Mouse (Mus musculus) kidney, embryonic 15.5 days (tissue): ENCODE data around the gene Arhgap35. TPM values are rescaled to one million over a fixed set of nuclear protein-coding genes. Genes with fewer than 3 reads are reported as not detected.
"Not testable (repeated sequence)": the region's sequence is repeated elsewhere in the genome, so short reads cannot be mapped to it uniquely, and the experiment has no call there.

Experiments used
- ATAC-seq: fragments of 200-750 bp; cut with Nextera tagmentation; replicated peaks from 2 replicates; pipeline ENCODE4 v1.8.0; 2017; ENCODE audit warnings: moderate TSS enrichment; ENCODE audit not compliant: low FRiP score
- H3K27ac ChIP-seq: fragments of 300-500 bp; sonication (generic); 2 replicates; pipeline ENCODE4 v1.5.1; 2015; ENCODE audit warnings: mild to moderate bottlenecking, inconsistent platforms
- H3K27me3 ChIP-seq: fragments of 300-500 bp; sonication (generic); 2 replicates; pipeline ENCODE4 v1.6.1; 2015; ENCODE audit warnings: inconsistent platforms
- H3K36me3 ChIP-seq: fragments of 300-500 bp; sonication (generic); 2 replicates; pipeline ENCODE4 v1.6.1; 2015; ENCODE audit warnings: inconsistent platforms
- H3K4me1 ChIP-seq: fragments of 300-500 bp; sonication (generic); 2 replicates; pipeline ENCODE4 v1.6.1; 2015; ENCODE audit warnings: inconsistent platforms
- H3K4me2 ChIP-seq: fragments of 300-500 bp; sonication (generic); 2 replicates; pipeline ENCODE4 v1.6.1; 2015; ENCODE audit warnings: moderate library complexity, mild to moderate bottlenecking, inconsistent platforms
- H3K4me3 ChIP-seq: fragments of 300-500 bp; sonication (generic); replicated peaks from 2 replicates; pipeline ENCODE4 v1.5.1; 2015; ENCODE audit warnings: mild to moderate bottlenecking, inconsistent platforms
- H3K9ac ChIP-seq: fragments of 300-500 bp; sonication (generic); 2 replicates; pipeline ENCODE4 v1.6.1; 2015; ENCODE audit warnings: mild to moderate bottlenecking, inconsistent platforms
- H3K9me3 ChIP-seq: fragments of 300-500 bp; sonication (generic); replicated peaks from 2 replicates; pipeline ENCODE4 v1.6.1; 2016; ENCODE audit warnings: inconsistent platforms
- WGBS: fragments of 180-500 bp; shearing (Covaris S2); methylation state at CpG from one replicate; pipeline ENCODE4 v1.1.7; 2015; ENCODE audit warnings: mixed read lengths; 5-methylcytosine and 5-hydroxymethylcytosine counted together
- polyA plus RNA-seq: library from polyadenylated mRNA; unstranded; fragments of >200 nt; fragmentation: Nextera tagmentation; extraction: Ambion mirVana; gene quantifications from 2 replicates; pipeline ENCODE4 v1.2.1, GENCODE M21; 2015

Arhgap35 gene
- polyA plus RNA-seq, 1 experiment from 2014 or later = 18.2 TPM

GRCm38 (mm10) chr7:16621066-16621622 is 6.4 kb upstream of the Arhgap35 start:
- H3K4me3 ChIP-seq = no peak overlapping the region
- H3K4me1 ChIP-seq = peaks cover 26% of the 10 kb centered on the region
- WGBS = 54% methylated on average over 8 of the region's 8 CpGs
- H3K27me3 ChIP-seq = no peaks in the 10 kb centered on the region
- no peaks in the 10 kb centered on the region for H3K9me3 ChIP-seq
- H3K4me2 ChIP-seq = no peak overlapping the region
- no peak overlapping the region for H3K9ac ChIP-seq
- H3K36me3 ChIP-seq = no peaks in the 10 kb centered on the region
- no peak for ATAC-seq
- H3K27ac ChIP-seq = no peak overlapping the region

DNA sequence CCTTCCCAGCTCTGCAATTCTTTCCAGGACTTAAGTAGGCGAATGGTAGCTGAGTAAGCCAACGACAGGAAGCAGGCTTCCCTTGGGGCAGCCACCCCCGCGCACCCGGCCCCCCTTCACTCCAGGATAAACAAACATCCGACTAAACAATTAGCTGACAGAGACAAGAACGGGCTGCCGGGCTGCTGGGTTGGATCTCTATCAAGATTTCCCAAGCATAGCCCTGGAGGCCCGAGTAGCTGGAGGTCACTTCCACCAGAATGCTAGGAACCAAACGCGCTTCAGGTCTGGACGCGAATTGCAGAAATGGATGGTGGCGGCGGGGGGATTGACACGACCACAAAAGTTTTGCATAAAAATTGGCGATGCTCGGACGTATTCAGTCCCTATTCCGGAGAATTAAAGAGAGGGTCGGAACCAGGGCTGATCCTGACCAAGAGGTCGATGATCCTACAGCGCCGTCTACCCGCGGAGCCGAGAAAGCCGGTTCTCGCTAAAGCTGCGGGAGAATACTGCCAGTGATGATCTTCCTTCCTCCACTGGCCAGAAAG is 3.9 kb upstream of the Arhgap35 start:
- ATAC-seq = no peak
- H3K27ac ChIP-seq = peak overlapping the region; percentile 79
- peak overlapping the region; percentile 60 for H3K4me2 ChIP-seq
- H3K36me3 ChIP-seq = no peaks in the 10 kb centered on the region
- WGBS = 2% methylated on average over 30 of the region's 30 CpGs
- H3K27me3 ChIP-seq = no peaks in the 10 kb centered on the region
- no peaks in the 10 kb centered on the region for H3K9me3 ChIP-seq
- H3K4me1 ChIP-seq = peaks cover 33% of the 10 kb centered on the region
- peak overlapping the region; percentile 33 for H3K4me3 ChIP-seq
- H3K9ac ChIP-seq = no peak overlapping the region

- WGBS = 18% methylated on average over 2 of the region's 2 CpGs
- Histone ChIP-seq H3K36me3 (no peaks in the 10 kb centered on the region), H3K27me3 (no peaks in the 10 kb centered on the region), H3K27ac (no peak overlapping the region), H3K4me3 (no peak overlapping the region), H3K4me2 (no peak overlapping the region), H3K4me1 (peaks cover 50% of the 10 kb centered on the region), H3K9me3 (no peaks in the 10 kb centered on the region), H3K9ac (no peak overlapping the region)
- no peak for ATAC-seq
Observed at GRCm38 (mm10) chr7:16617045-16617444, 2.3 kb upstream of the Arhgap35 start.

GRCm38 (mm10) chr7:16614171-16614887 is 464 bp downstream of the Arhgap35 start:
- no peaks in the 10 kb centered on the region for H3K27me3 ChIP-seq
- H3K4me1 ChIP-seq = peaks cover 69% of the 10 kb centered on the region
- no peaks in the 10 kb centered on the region for H3K36me3 ChIP-seq
- WGBS = under 1% methylated on average over 49 of the region's 101 CpGs
- H3K27ac ChIP-seq = peak overlapping the region; percentile 100
- ATAC-seq = peak; percentile 42
- peak overlapping the region; percentile 74 for H3K4me2 ChIP-seq
- peak overlapping the region; percentile 98 for H3K9ac ChIP-seq
- peak overlapping the region; percentile 95 for H3K4me3 ChIP-seq
- no peaks in the 10 kb centered on the region for H3K9me3 ChIP-seq

DNA sequence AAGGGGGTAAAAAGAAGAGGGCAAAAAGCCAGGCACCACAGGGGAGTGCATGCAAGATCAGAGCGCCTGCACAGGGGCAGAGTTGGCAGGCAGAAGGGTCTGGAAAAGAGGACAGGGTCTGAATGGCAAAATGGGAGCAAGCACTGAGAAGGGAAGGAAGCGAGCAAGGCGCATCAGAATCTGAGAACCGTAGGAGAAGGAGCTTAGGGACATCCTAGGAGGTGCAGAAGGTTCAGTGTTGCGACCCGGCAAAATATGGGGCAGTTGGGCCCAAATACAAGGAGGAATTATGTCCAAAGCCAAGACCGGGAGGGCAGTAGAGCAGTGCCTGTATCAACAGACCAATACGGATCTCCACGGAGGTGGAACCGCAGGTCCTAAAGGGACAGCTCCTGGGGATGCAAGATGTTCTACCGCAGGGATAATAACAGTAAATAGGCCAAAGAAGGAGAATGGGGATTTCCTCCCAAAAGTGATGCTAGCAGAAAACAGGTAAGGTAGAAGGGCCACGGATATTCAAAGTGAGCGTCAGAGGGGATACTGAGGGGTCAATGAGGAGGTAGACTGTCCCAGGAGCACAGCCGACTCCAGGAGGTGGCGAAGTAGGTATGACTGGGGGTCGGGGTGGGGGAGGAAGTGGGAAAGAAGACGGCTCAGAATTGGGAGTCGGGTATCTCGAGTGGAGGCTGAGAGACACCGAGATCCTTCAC is 1.2 kb downstream of the Arhgap35 start:
- Histone ChIP-seq H3K27ac (peak overlapping the region; percentile 100), H3K9ac (peak overlapping the region; percentile 98), H3K36me3 (no peaks in the 10 kb centered on the region), H3K27me3 (no peaks in the 10 kb centered on the region), H3K4me2 (peak overlapping the region; percentile 74), H3K4me1 (peaks cover 63% of the 10 kb centered on the region), H3K9me3 (no peaks in the 10 kb centered on the region), H3K4me3 (peak overlapping the region; percentile 95)
- under 1% methylated on average over 20 of the region's 20 CpGs for WGBS
- ATAC-seq = no peak

- H3K4me3 ChIP-seq = no peak overlapping the region
- no peak for ATAC-seq
- no peaks in the 10 kb centered on the region for H3K27me3 ChIP-seq
- no peak overlapping the region for H3K27ac ChIP-seq
- peaks cover 43% of the 10 kb centered on the region for H3K4me1 ChIP-seq
- no peak overlapping the region for H3K9ac ChIP-seq
- no peak overlapping the region for H3K4me2 ChIP-seq
- peaks cover 8% of the 10 kb centered on the region; the same call in 1 of the 2 replicates for H3K36me3 ChIP-seq
- WGBS = 76% methylated on average over 2 of the region's 2 CpGs
- no peaks in the 10 kb centered on the region for H3K9me3 ChIP-seq
Observed at GRCm38 (mm10) chr7:16610345-16610744, 4.4 kb downstream of the Arhgap35 start.

DNA sequence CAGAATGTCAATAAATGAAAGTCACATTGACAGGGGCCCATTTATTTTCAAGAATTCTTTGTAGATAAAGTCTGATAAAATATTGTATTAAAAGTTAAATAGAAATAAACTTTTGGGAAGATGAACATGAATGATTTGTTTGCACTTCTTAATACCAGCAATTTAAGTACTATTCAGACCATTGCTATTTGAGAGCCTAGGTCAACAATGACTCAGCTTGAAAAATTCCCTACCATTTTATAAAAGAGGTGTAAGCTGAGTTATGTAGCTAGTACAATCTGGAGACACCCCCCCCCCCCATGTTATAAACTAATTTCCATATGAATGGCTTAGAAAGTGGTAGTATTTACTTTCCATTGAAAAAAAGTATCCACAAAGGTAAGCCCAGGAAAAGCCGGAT is 5.8 kb downstream of the Arhgap35 start:
- H3K27me3 ChIP-seq = no peaks in the 10 kb centered on the region
- no peak overlapping the region for H3K9ac ChIP-seq
- peaks cover 43% of the 10 kb centered on the region for H3K4me1 ChIP-seq
- no peaks in the 10 kb centered on the region for H3K9me3 ChIP-seq
- no peak for ATAC-seq
- H3K4me2 ChIP-seq = no peak overlapping the region
- H3K27ac ChIP-seq = no peak overlapping the region
- 85% methylated on average over 1 of the region's 1 CpGs for WGBS
- H3K36me3 ChIP-seq = peaks cover 10% of the 10 kb centered on the region; the same call in 1 of the 2 replicates
- no peak overlapping the region for H3K4me3 ChIP-seq

GRCm38 (mm10) chr7:16608046-16608445 is 6.7 kb downstream of the Arhgap35 start:
- ATAC-seq = no peak
- peaks cover 36% of the 10 kb centered on the region for H3K4me1 ChIP-seq
- no peak overlapping the region for H3K4me3 ChIP-seq
- H3K36me3 ChIP-seq = peaks cover 16% of the 10 kb centered on the region; the same call in 1 of the 2 replicates
- no peak overlapping the region for H3K4me2 ChIP-seq
- H3K27me3 ChIP-seq = no peaks in the 10 kb centered on the region
- WGBS = 98% methylated on average over 1 of the region's 1 CpGs
- H3K9ac ChIP-seq = no peak overlapping the region
- H3K9me3 ChIP-seq = no peaks in the 10 kb centered on the region
- H3K27ac ChIP-seq = no peak overlapping the region

GRCm38 (mm10) chr7:16606808-16607207 is 8.0 kb downstream of the Arhgap35 start:
- Histone ChIP-seq H3K4me1 (peaks cover 34% of the 10 kb centered on the region), H3K36me3 (peaks cover 16% of the 10 kb centered on the region; the same call in 1 of the 2 replicates)
- H3K27me3 ChIP-seq, ATAC-seq, H3K4me2 ChIP-seq, H3K4me3 ChIP-seq, H3K9ac ChIP-seq, H3K27ac ChIP-seq, H3K9me3 ChIP-seq: not testable (repeated sequence)
- WGBS = 90% methylated on average over 4 of the region's 4 CpGs

DNA sequence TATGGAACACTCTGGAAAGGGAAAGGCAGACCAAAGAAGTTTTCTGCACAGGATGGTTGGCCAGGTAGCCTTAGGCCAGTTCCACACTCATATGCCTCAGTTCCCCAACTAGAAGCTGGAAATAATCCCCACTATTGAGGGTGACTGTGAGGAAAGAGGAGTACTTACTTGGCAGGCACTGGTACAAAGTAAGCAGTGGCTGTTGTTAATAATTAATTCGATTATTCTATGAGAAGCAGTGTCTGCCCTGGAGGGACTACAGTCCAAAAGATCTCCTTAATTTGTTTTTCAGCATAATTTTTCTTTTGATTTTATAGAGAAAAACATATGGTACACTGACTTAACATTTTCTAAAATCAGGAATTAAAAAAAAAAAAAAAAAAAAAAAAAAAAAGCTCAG is 10.7 kb downstream of the Arhgap35 start:
- ATAC-seq = no peak
- Histone ChIP-seq H3K4me1 (peaks cover 23% of the 10 kb centered on the region; the same call in 1 of the 2 replicates), H3K4me3 (no peak overlapping the region), H3K9ac (no peak overlapping the region), H3K27me3 (no peaks in the 10 kb centered on the region), H3K4me2 (no peak overlapping the region), H3K36me3 (peaks cover 16% of the 10 kb centered on the region; the same call in 1 of the 2 replicates), H3K27ac (no peak overlapping the region), H3K9me3 (no peaks in the 10 kb centered on the region)
- 92% methylated on average over 1 of the region's 1 CpGs for WGBS

- Histone ChIP-seq H3K4me2 (no peak overlapping the region), H3K36me3 (peaks cover 8% of the 10 kb centered on the region; the same call in 1 of the 2 replicates), H3K4me3 (no peak overlapping the region), H3K4me1 (peaks cover 23% of the 10 kb centered on the region; the same call in 1 of the 2 replicates), H3K9ac (no peak overlapping the region), H3K9me3 (no peaks in the 10 kb centered on the region), H3K27ac (no peak overlapping the region), H3K27me3 (no peaks in the 10 kb centered on the region)
- no peak for ATAC-seq
- WGBS = 53% methylated on average over 4 of the region's 4 CpGs
Observed at GRCm38 (mm10) chr7:16601683-16602102, 13.1 kb downstream of the Arhgap35 start.

- H3K4me2 ChIP-seq = no peak overlapping the region
- H3K4me1 ChIP-seq = peaks cover 23% of the 10 kb centered on the region; the same call in 1 of the 2 replicates
- no peak overlapping the region for H3K27ac ChIP-seq
- H3K4me3 ChIP-seq = no peak overlapping the region
- H3K9me3 ChIP-seq = no peaks in the 10 kb centered on the region
- peaks cover 15% of the 10 kb centered on the region for H3K36me3 ChIP-seq
- 90% methylated on average over 2 of the region's 2 CpGs for WGBS
- ATAC-seq = no peak
- H3K9ac ChIP-seq = no peak overlapping the region
- H3K27me3 ChIP-seq = no peaks in the 10 kb centered on the region
Observed at GRCm38 (mm10) chr7:16599006-16599405, 15.8 kb downstream of the Arhgap35 start.
